Mouse (Mus musculus) neural tube, embryonic 15.5 days (tissue): Measurements from ENCODE around the gene Nipsnap2. TPM values are rescaled to one million over a fixed set of nuclear protein-coding genes. Genes with fewer than 3 reads are reported as not detected.
"Not testable (repeated sequence)": the region's sequence is repeated elsewhere in the genome, so short reads cannot be mapped to it uniquely, and the experiment has no call there.

Source experiments
- ATAC-seq: fragments of 200-750 bp; cut with Nextera tagmentation; 2 replicates; pipeline ENCODE4 v1.8.0; 2017; ENCODE audit warnings: mild to moderate bottlenecking, moderate TSS enrichment, moderate library complexity; ENCODE audit not compliant: low FRiP score
- H3K27ac ChIP-seq: fragments of 300-500 bp; sonication (generic); replicated peaks from 2 replicates; pipeline ENCODE4 v1.5.1; 2015; ENCODE audit warnings: mild to moderate bottlenecking, inconsistent platforms
- H3K27me3 ChIP-seq: fragments of 300-500 bp; sonication (generic); replicated peaks from 2 replicates; pipeline ENCODE4 v1.6.1; 2015; ENCODE audit warnings: inconsistent platforms
- H3K36me3 ChIP-seq: fragments of 300-500 bp; sonication (generic); 2 replicates; pipeline ENCODE4 v1.6.1; 2015; ENCODE audit warnings: inconsistent platforms
- H3K4me1 ChIP-seq: fragments of 300-500 bp; sonication (generic); 2 replicates; pipeline ENCODE4 v1.6.1; 2015; ENCODE audit warnings: inconsistent platforms
- H3K4me2 ChIP-seq: fragments of 300-500 bp; sonication (generic); 2 replicates; pipeline ENCODE4 v1.6.1; 2015; ENCODE audit warnings: inconsistent platforms, mild to moderate bottlenecking, moderate library complexity
- H3K4me3 ChIP-seq: fragments of 300-500 bp; sonication (generic); replicated peaks from 2 replicates; pipeline ENCODE4 v1.5.1; 2015; ENCODE audit warnings: mild to moderate bottlenecking, inconsistent platforms
- H3K9ac ChIP-seq: fragments of 300-500 bp; sonication (generic); replicated peaks from 2 replicates; pipeline ENCODE4 v1.6.1; 2015; ENCODE audit warnings: mild to moderate bottlenecking, inconsistent platforms
- H3K9me3 ChIP-seq: fragments of 300-500 bp; sonication (generic); replicated peaks from 2 replicates; pipeline ENCODE4 v1.6.1; 2016; ENCODE audit warnings: inconsistent platforms
- WGBS: fragments of 180-500 bp; shearing (Covaris S2); methylation state at CpG from one replicate; pipeline ENCODE4 v1.1.7; 2015; ENCODE audit warnings: mixed read lengths; 5-methylcytosine and 5-hydroxymethylcytosine counted together
- polyA plus RNA-seq: library from polyadenylated mRNA; unstranded; fragments of >200 nt; fragmentation: Nextera tagmentation; extraction: Ambion mirVana; gene quantifications from 2 replicates; pipeline ENCODE4 v1.2.1, GENCODE M21; 2015

The Nipsnap2 gene
- polyA plus RNA-seq: 94.9 and 95.7 TPM in 2 replicates

DNA sequence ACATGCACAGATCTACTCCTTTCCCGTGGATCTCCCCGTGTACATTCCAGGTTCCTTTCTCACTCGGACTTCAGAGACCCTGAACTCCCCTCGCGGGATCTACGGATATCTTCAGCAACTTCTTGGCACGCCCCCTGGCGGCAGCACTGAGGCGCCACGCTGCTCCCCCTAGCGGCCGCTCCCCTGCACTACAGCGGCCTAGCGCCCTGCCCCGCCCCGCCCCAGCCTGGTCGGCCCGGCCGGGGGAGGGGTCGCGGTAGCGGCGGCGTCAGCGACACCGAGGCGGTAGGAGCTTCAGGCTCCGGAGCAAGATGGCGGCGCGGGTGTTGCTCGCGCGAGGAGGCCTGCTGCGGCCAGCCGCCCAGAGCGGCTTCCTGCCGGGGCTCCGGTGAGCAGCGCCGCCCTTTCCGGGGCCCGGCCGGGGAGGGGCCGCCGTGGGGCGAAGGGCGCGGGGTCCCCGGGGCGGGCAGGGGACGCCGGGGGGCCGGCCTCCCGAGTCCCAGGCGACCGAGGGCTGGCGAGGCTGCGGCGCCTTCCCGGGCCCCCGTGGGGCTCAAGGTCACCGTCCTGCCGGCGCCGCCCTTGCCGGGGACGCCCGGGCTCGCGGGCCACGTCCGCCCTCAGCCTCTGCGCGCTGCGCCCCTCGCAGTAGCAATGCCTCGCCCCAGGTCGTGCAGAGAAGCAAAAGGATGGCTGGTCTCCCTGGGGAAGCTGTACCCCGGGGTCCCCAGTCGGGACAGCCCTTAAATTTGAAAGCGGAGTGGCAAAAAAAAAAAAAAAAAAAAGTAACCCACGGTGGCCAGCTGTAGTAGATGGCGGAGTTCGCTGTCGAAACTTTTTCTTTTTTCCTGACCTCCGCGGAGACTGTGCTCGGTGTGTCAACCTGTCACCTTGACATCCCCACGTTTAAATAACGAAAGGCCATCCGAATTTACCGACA, at the start of gene Nipsnap2:
TSS of gene Nipsnap2 (plus strand) at position 230 of the 940 bp plus-strand sequence.
- H3K9ac ChIP-seq: peak within 1 kb of the TSS; percentile 90
- peaks cover 1% of the 10 kb centered on the region for H3K36me3 ChIP-seq
- peak within 1 kb of the TSS; percentile 80 for H3K4me3 ChIP-seq
- no peaks in the 10 kb centered on the region for H3K27me3 ChIP-seq
- peak; percentile 94 for ATAC-seq
- H3K4me2 ChIP-seq: peak within 1 kb of the TSS; percentile 54
- peaks cover 36% of the 10 kb centered on the region for H3K4me1 ChIP-seq
- H3K9me3 ChIP-seq: no peaks in the 10 kb centered on the region
- WGBS: under 1% methylated on average over 79 of the region's 93 CpGs
- peak within 1 kb of the TSS; percentile 97 for H3K27ac ChIP-seq

DNA sequence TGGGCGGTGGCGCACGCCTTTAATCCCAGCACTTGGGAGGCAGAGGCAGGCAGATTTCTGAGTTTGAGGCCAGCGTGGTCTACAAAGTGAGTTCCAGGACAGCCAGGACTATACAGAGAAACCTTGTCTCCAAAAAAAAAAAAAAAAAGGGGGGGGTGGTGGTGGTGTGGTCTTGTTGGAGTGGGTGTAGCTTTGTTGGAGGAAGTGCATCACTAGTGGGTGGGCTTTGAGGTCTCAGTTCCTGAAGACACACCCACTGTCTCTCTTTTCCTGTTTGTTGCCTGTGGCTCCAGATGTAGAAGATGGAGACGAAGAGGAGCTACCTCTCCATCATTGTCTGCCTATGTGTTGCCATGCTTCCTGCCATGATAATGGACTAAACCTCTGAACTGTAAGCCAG, 39.7 kb upstream of the Nipsnap2 start:
- not testable (repeated sequence) for H3K36me3 ChIP-seq, ATAC-seq, H3K9me3 ChIP-seq, H3K4me1 ChIP-seq, H3K27me3 ChIP-seq, H3K4me3 ChIP-seq, H3K27ac ChIP-seq, H3K4me2 ChIP-seq, H3K9ac ChIP-seq
- 97% methylated on average over 5 of the region's 5 CpGs for WGBS

- Histone ChIP-seq H3K36me3 (no peaks in the 10 kb centered on the region), H3K27ac (no peak overlapping the region), H3K4me2 (no peak overlapping the region), H3K4me1 (no peaks in the 10 kb centered on the region), H3K27me3 (no peaks in the 10 kb centered on the region), H3K9me3 (no peaks in the 10 kb centered on the region), H3K9ac (no peak overlapping the region), H3K4me3 (no peak overlapping the region)
- no peak for ATAC-seq
- WGBS: 83% methylated on average over 7 of the region's 7 CpGs
Observed at GRCm38 (mm10) chr5:129687621-129688020, 37.2 kb upstream of the Nipsnap2 start.

GRCm38 (mm10) chr5:129690528-129690927, 34.3 kb upstream of the Nipsnap2 start:
- Histone ChIP-seq H3K9me3 (no peaks in the 10 kb centered on the region), H3K27me3 (no peaks in the 10 kb centered on the region), H3K27ac (no peak overlapping the region), H3K36me3 (no peaks in the 10 kb centered on the region), H3K9ac (no peak overlapping the region), H3K4me3 (no peak overlapping the region), H3K4me1 (no peaks in the 10 kb centered on the region), H3K4me2 (no peak overlapping the region)
- 87% methylated on average over 3 of the region's 3 CpGs for WGBS
- no peak for ATAC-seq

DNA sequence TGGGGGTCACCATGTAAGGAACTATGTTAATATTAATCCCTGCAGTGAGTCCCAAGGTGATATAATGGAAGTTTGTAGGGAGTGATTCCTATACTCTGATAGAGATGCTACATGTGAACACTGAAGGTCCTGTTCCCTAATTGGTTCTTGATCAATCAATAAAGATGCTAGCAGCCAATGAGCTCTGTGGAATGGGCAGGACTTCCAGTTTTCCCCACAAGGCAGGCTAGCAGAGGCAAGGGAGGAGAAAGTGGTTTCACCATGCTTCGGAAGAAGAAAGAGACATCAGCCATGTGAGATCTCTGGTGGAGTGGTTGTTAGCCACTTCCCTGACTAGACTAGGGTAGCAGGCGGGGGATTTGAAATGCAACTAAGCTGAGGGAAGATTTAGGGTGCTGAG, 24.4 kb upstream of the Nipsnap2 start:
- WGBS: 37% methylated on average over 2 of the region's 2 CpGs
- no peak overlapping the region for H3K27ac ChIP-seq
- no peaks in the 10 kb centered on the region for H3K9me3 ChIP-seq
- H3K4me1 ChIP-seq: no peaks in the 10 kb centered on the region
- no peak overlapping the region for H3K9ac ChIP-seq
- peaks cover 10% of the 10 kb centered on the region; the same call in 1 of the 2 replicates for H3K27me3 ChIP-seq
- ATAC-seq: no peak
- H3K36me3 ChIP-seq: no peaks in the 10 kb centered on the region
- 0 out of 2 replicates have a peak overlapping the region, but pooled peaks have one; percentile 5 for H3K4me2 ChIP-seq
- H3K4me3 ChIP-seq: no peak overlapping the region

- Histone ChIP-seq H3K27ac (no peak overlapping the region), H3K9ac (no peak overlapping the region), H3K4me2 (no peak overlapping the region), H3K4me3 (no peak overlapping the region), H3K36me3 (no peaks in the 10 kb centered on the region), H3K27me3 (peaks cover 10% of the 10 kb centered on the region; the same call in 1 of the 2 replicates), H3K4me1 (no peaks in the 10 kb centered on the region), H3K9me3 (no peaks in the 10 kb centered on the region)
- WGBS: 74% methylated on average over 1 of the region's 1 CpGs
- ATAC-seq: no peak
Observed at GRCm38 (mm10) chr5:129701706-129702105, 23.2 kb upstream of the Nipsnap2 start.

DNA sequence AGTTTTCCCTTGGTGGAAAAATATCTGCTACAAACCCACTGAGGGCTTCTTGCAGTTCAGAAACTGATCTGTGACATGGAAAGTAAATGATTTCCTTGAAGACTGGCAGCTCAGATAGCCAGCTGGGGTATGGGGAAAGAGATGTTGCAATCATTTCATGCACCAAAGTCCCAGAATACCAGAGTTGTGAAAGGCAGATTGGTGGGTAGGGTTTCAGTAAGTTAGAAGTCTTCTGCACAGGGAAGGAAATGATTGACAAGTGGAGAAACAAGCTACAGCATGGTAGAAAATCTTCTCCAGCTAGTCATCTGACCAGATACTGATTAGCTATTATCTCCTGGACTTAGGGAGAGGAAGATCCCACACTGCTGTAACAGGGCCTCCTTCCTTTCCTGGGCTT, 21.5 kb upstream of the Nipsnap2 start:
- Histone ChIP-seq H3K9ac (no peak overlapping the region), H3K27me3 (peaks cover 10% of the 10 kb centered on the region; the same call in 1 of the 2 replicates), H3K36me3 (no peaks in the 10 kb centered on the region), H3K27ac (no peak overlapping the region), H3K4me3 (no peak overlapping the region), H3K4me2 (no peak overlapping the region), H3K4me1 (no peaks in the 10 kb centered on the region), H3K9me3 (no peaks in the 10 kb centered on the region)
- ATAC-seq: no peak

DNA sequence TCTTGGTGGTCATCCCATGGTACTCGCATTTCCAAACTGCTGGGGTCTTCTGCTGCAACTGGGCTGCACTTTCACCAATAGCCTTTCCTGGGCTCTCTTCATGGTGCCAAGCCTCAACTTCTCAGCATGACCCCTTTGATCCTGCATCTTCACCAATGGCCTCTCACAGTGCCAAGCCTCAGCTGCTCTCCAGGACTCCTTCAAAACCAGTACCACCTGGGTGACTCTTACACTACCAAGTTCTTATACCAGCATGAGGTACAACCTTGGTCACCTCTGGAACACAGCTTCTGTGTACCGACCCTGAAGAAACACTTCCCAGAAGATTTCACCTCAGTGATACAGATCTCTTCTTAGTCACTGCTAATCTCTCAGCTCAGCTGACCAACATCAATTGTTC, 16.5 kb upstream of the Nipsnap2 start, which contains the start of gene Sept14:
TSS of gene Sept14 (minus strand) at position 101 of the 400 bp plus-strand sequence.
- Histone ChIP-seq H3K9me3 (no peaks in the 10 kb centered on the region), H3K27me3 (no peaks in the 10 kb centered on the region), H3K36me3 (no peaks in the 10 kb centered on the region), H3K4me2 (no peak within 1 kb of the TSS), H3K4me3 (no peak within 1 kb of the TSS), H3K4me1 (no peaks in the 10 kb centered on the region), H3K9ac (no peak within 1 kb of the TSS), H3K27ac (no peak within 1 kb of the TSS)
- no peak for ATAC-seq
- WGBS: 67% methylated on average over 2 of the region's 2 CpGs

- no peaks in the 10 kb centered on the region for H3K9me3 ChIP-seq
- peaks cover 30% of the 10 kb centered on the region for H3K36me3 ChIP-seq
- H3K27ac ChIP-seq: peak within 1 kb of the TSS; percentile 72
- peak within 1 kb of the TSS; percentile 69 for H3K9ac ChIP-seq
- ATAC-seq: peak; percentile 97
- H3K4me1 ChIP-seq: peaks cover 12% of the 10 kb centered on the region
- WGBS: under 1% methylated on average over 33 of the region's 33 CpGs
- H3K27me3 ChIP-seq: no peaks in the 10 kb centered on the region
- peak within 1 kb of the TSS; percentile 84 for H3K4me2 ChIP-seq
- H3K4me3 ChIP-seq: peak within 1 kb of the TSS; percentile 60
Observed at GRCm38 (mm10) chr5:129715326-129715861, 9.5 kb upstream of the Nipsnap2 start, which contains the start of gene Mrps17. TSS of gene Mrps17 (plus strand) at chr5:129715497.

- no peak overlapping the region for H3K27ac ChIP-seq
- WGBS: 92% methylated on average over 9 of the region's 9 CpGs
- H3K4me2 ChIP-seq: no peak overlapping the region
- no peak for ATAC-seq
- peaks cover 30% of the 10 kb centered on the region for H3K36me3 ChIP-seq
- no peaks in the 10 kb centered on the region for H3K27me3 ChIP-seq
- no peaks in the 10 kb centered on the region for H3K9me3 ChIP-seq
- no peak overlapping the region for H3K9ac ChIP-seq
- peaks cover 12% of the 10 kb centered on the region for H3K4me1 ChIP-seq
- no peak overlapping the region for H3K4me3 ChIP-seq
Observed at GRCm38 (mm10) chr5:129717016-129717415, 7.8 kb upstream of the Nipsnap2 start.

- WGBS: 83% methylated on average over 3 of the region's 3 CpGs
- H3K27me3 ChIP-seq: no peaks in the 10 kb centered on the region
- peaks cover 30% of the 10 kb centered on the region for H3K36me3 ChIP-seq
- H3K4me2 ChIP-seq: no peak overlapping the region
- no peak overlapping the region for H3K4me3 ChIP-seq
- no peak overlapping the region for H3K27ac ChIP-seq
- H3K9ac ChIP-seq: no peak overlapping the region
- H3K9me3 ChIP-seq: no peaks in the 10 kb centered on the region
- H3K4me1 ChIP-seq: peaks cover 16% of the 10 kb centered on the region
- no peak for ATAC-seq
Observed at GRCm38 (mm10) chr5:129720176-129720575, 4.7 kb upstream of the Nipsnap2 start.

DNA sequence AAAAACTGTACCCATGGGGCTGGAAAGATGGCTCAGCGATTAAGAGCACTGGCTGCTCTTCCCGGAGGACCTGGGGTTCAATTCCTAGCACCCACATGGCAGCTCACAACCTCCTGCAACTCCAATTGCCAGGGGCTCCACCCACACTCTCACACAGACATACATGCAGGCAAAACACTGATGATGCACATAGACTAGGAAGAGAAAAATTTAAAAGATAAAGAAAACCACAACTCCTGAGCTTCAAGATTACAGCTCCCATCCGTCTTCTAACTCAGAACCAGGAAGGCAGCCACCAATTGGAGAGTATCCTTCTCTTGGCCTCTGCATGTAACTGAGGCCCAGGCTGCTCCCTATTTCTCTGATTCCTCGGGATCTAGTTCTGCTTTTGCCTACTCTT, 595 bp upstream of the Nipsnap2 start:
- H3K9me3 ChIP-seq: no peaks in the 10 kb centered on the region
- ATAC-seq: no peak
- H3K27me3 ChIP-seq: no peaks in the 10 kb centered on the region
- peak overlapping the region; percentile 97 for H3K27ac ChIP-seq
- WGBS: 55% methylated on average over 4 of the region's 4 CpGs
- peaks cover 29% of the 10 kb centered on the region for H3K4me1 ChIP-seq
- peak overlapping the region; percentile 90; the same call in 1 of the 2 replicates for H3K9ac ChIP-seq
- peaks cover 10% of the 10 kb centered on the region for H3K36me3 ChIP-seq
- peak overlapping the region; percentile 54 for H3K4me2 ChIP-seq
- peak overlapping the region; percentile 80 for H3K4me3 ChIP-seq
